Mouse (Mus musculus): Measurements from ENCODE around the gene Prrx2. TPM values are rescaled to one million over a fixed set of nuclear protein-coding genes. Genes with fewer than 3 reads are reported as not detected.

Prrx2 gene
- polyA plus RNA-seq, 1 experiment from 2014 or later: 10.6 TPM

- H3K4me2 ChIP-seq: no peak overlapping the region
- 56% methylated on average over 8 of the region's 8 CpGs for WGBS
- H3K4me3 ChIP-seq (replicated peaks): no peak overlapping the region
- no peaks in the 10 kb centered on the region for H3K36me3 ChIP-seq
- H3K9me3 ChIP-seq (replicated peaks): no peaks in the 10 kb centered on the region
- H3K27ac ChIP-seq: no peak overlapping the region
- no peak for ATAC-seq (replicated peaks; ENCODE audit: low FRiP score)
- no peak overlapping the region for H3K9ac ChIP-seq
- H3K27me3 ChIP-seq: peaks cover 24% of the 10 kb centered on the region
- H3K4me1 ChIP-seq: peaks cover 44% of the 10 kb centered on the region
Measured at GRCm38 (mm10) chr2:30848184-30848583, 13.4 kb downstream of the Prrx2 start.

- WGBS: 21% methylated on average over 6 of the region's 6 CpGs
- H3K27me3 ChIP-seq: peaks cover 10% of the 10 kb centered on the region
- H3K4me3 ChIP-seq (replicated peaks): no peak overlapping the region
- H3K27ac ChIP-seq: no peak overlapping the region
- no peak overlapping the region for H3K4me2 ChIP-seq
- peaks cover 37% of the 10 kb centered on the region for H3K4me1 ChIP-seq
- no peak overlapping the region for H3K9ac ChIP-seq
- H3K36me3 ChIP-seq: no peaks in the 10 kb centered on the region
- ATAC-seq (replicated peaks; ENCODE audit: low FRiP score): no peak
- no peaks in the 10 kb centered on the region for H3K9me3 ChIP-seq (replicated peaks)
Measured at GRCm38 (mm10) chr2:30850581-30850980, 15.8 kb downstream of the Prrx2 start.

GRCm38 (mm10) chr2:30852771-30853313, 18.1 kb downstream of the Prrx2 start:
- Histone ChIP-seq H3K4me1 (peaks cover 20% of the 10 kb centered on the region), H3K27me3 (no peaks in the 10 kb centered on the region), H3K9me3 (replicated peaks) (no peaks in the 10 kb centered on the region), H3K27ac (no peak overlapping the region), H3K36me3 (no peaks in the 10 kb centered on the region), H3K4me2 (no peak overlapping the region), H3K4me3 (replicated peaks) (no peak overlapping the region), H3K9ac (no peak overlapping the region)
- WGBS: 20% methylated on average over 20 of the region's 20 CpGs
- no peak for ATAC-seq (replicated peaks; ENCODE audit: low FRiP score)

- no peak overlapping the region for H3K9ac ChIP-seq
- H3K27me3 ChIP-seq: no peaks in the 10 kb centered on the region
- ATAC-seq (replicated peaks; ENCODE audit: low FRiP score): no peak
- no peaks in the 10 kb centered on the region for H3K36me3 ChIP-seq
- no peak overlapping the region for H3K27ac ChIP-seq
- peaks cover 21% of the 10 kb centered on the region for H3K4me1 ChIP-seq
- no peak overlapping the region for H3K4me3 ChIP-seq (replicated peaks)
- no peak overlapping the region for H3K4me2 ChIP-seq
- 75% methylated on average over 6 of the region's 6 CpGs for WGBS
- no peaks in the 10 kb centered on the region for H3K9me3 ChIP-seq (replicated peaks)
Measured at GRCm38 (mm10) chr2:30857076-30857475, 22.3 kb downstream of the Prrx2 start.

GRCm38 (mm10) chr2:30859782-30860181, 25.0 kb downstream of the Prrx2 start:
- WGBS: 69% methylated on average over 5 of the region's 5 CpGs

GRCm38 (mm10) chr2:30862081-30862480, 27.3 kb downstream of the Prrx2 start:
- ATAC-seq (replicated peaks; ENCODE audit: low FRiP score): no peak
- 75% methylated on average over 4 of the region's 4 CpGs for WGBS

More at GRCm38 (mm10) chr2:30859782-30860181, 25.0 kb downstream of the Prrx2 start:
- no peak for ATAC-seq (replicated peaks; ENCODE audit: low FRiP score)
- H3K27ac ChIP-seq: no peak overlapping the region
- H3K4me3 ChIP-seq (replicated peaks): no peak overlapping the region
- no peaks in the 10 kb centered on the region for H3K36me3 ChIP-seq
- H3K4me2 ChIP-seq: no peak overlapping the region
- H3K27me3 ChIP-seq: peaks cover 13% of the 10 kb centered on the region
- H3K9ac ChIP-seq: no peak overlapping the region
- no peaks in the 10 kb centered on the region for H3K9me3 ChIP-seq (replicated peaks)
- H3K4me1 ChIP-seq: peaks cover 25% of the 10 kb centered on the region

GRCm38 (mm10) chr2:30863574-30863973, 28.8 kb downstream of the Prrx2 start:
- H3K9me3 ChIP-seq (replicated peaks): no peaks in the 10 kb centered on the region
- no peak for ATAC-seq (replicated peaks; ENCODE audit: low FRiP score)
- H3K27ac ChIP-seq: no peak overlapping the region
- H3K4me3 ChIP-seq (replicated peaks): no peak overlapping the region
- 29% methylated on average over 9 of the region's 9 CpGs for WGBS
- no peaks in the 10 kb centered on the region for H3K36me3 ChIP-seq
- H3K4me2 ChIP-seq: no peak overlapping the region
- 0 out of 2 replicates have a peak overlapping the region, but pooled peaks have one; percentile 17 for H3K9ac ChIP-seq
- H3K27me3 ChIP-seq: peaks cover 17% of the 10 kb centered on the region
- peaks cover 30% of the 10 kb centered on the region for H3K4me1 ChIP-seq

More at GRCm38 (mm10) chr2:30862081-30862480, 27.3 kb downstream of the Prrx2 start:
- H3K4me2 ChIP-seq: no peak overlapping the region
- no peaks in the 10 kb centered on the region for H3K9me3 ChIP-seq (replicated peaks)
- peaks cover 33% of the 10 kb centered on the region for H3K4me1 ChIP-seq
- peaks cover 17% of the 10 kb centered on the region for H3K27me3 ChIP-seq
- no peak overlapping the region for H3K4me3 ChIP-seq (replicated peaks)
- no peak overlapping the region for H3K27ac ChIP-seq
- H3K9ac ChIP-seq: no peak overlapping the region
- no peaks in the 10 kb centered on the region for H3K36me3 ChIP-seq

- WGBS: 3% methylated on average over 35 of the region's 35 CpGs
- Histone ChIP-seq H3K4me1 (peaks cover 24% of the 10 kb centered on the region), H3K9ac (peak overlapping the region; percentile 32; the same call in 1 of the 2 replicates), H3K27me3 (peaks cover 17% of the 10 kb centered on the region), H3K27ac (peak overlapping the region; percentile 43; the same call in 1 of the 2 replicates), H3K4me3 (replicated peaks) (peak overlapping the region; percentile 35), H3K4me2 (peak overlapping the region; percentile 60), H3K9me3 (replicated peaks) (no peaks in the 10 kb centered on the region), H3K36me3 (no peaks in the 10 kb centered on the region)
- peak; percentile 54; the same call in 1 of the 2 replicates for ATAC-seq (replicated peaks; ENCODE audit: low FRiP score)
Measured at GRCm38 (mm10) chr2:30864968-30865381, 30.2 kb downstream of the Prrx2 start.

GRCm38 (mm10) chr2:30865426-30865825, 30.7 kb downstream of the Prrx2 start:
- Histone ChIP-seq H3K27me3 (peaks cover 17% of the 10 kb centered on the region), H3K36me3 (no peaks in the 10 kb centered on the region), H3K9ac (no peak overlapping the region), H3K4me1 (peaks cover 24% of the 10 kb centered on the region), H3K4me3 (replicated peaks) (0 out of 2 replicates have a peak overlapping the region, but pooled peaks have one; percentile 35), H3K4me2 (peak overlapping the region; percentile 60), H3K9me3 (replicated peaks) (no peaks in the 10 kb centered on the region), H3K27ac (no peak overlapping the region)
- 0 out of 2 replicates have a peak, but pooled peaks have one; percentile 36 for ATAC-seq (replicated peaks; ENCODE audit: low FRiP score)
- 58% methylated on average over 3 of the region's 3 CpGs for WGBS

- H3K9me3 ChIP-seq (replicated peaks): no peaks in the 10 kb centered on the region
- no peak overlapping the region for H3K4me3 ChIP-seq (replicated peaks)
- no peak for ATAC-seq (replicated peaks; ENCODE audit: low FRiP score)
- H3K4me2 ChIP-seq: no peak overlapping the region
- no peak overlapping the region for H3K27ac ChIP-seq
- H3K27me3 ChIP-seq: peaks cover 3% of the 10 kb centered on the region; the same call in 1 of the 2 replicates
- peaks cover 30% of the 10 kb centered on the region for H3K4me1 ChIP-seq
- H3K9ac ChIP-seq: no peak overlapping the region
- 71% methylated on average over 8 of the region's 8 CpGs for WGBS
- H3K36me3 ChIP-seq: no peaks in the 10 kb centered on the region
Measured at GRCm38 (mm10) chr2:30870863-30871262, 36.1 kb downstream of the Prrx2 start.

- no peaks in the 10 kb centered on the region for H3K9me3 ChIP-seq (replicated peaks)
- no peak for ATAC-seq (replicated peaks; ENCODE audit: low FRiP score)
- no peak overlapping the region for H3K27ac ChIP-seq
- no peaks in the 10 kb centered on the region for H3K27me3 ChIP-seq
- no peaks in the 10 kb centered on the region for H3K36me3 ChIP-seq
- no peak overlapping the region for H3K9ac ChIP-seq
- WGBS: 71% methylated on average over 6 of the region's 6 CpGs
- peaks cover 40% of the 10 kb centered on the region for H3K4me1 ChIP-seq
- no peak overlapping the region for H3K4me2 ChIP-seq
- H3K4me3 ChIP-seq (replicated peaks): no peak overlapping the region
Measured at GRCm38 (mm10) chr2:30872669-30873068, 37.9 kb downstream of the Prrx2 start.

GRCm38 (mm10) chr2:30874445-30874844, 39.7 kb downstream of the Prrx2 start:
- Histone ChIP-seq H3K9me3 (replicated peaks) (no peaks in the 10 kb centered on the region), H3K4me2 (no peak overlapping the region), H3K4me1 (peaks cover 40% of the 10 kb centered on the region), H3K9ac (no peak overlapping the region), H3K4me3 (replicated peaks) (no peak overlapping the region), H3K27me3 (no peaks in the 10 kb centered on the region), H3K36me3 (no peaks in the 10 kb centered on the region), H3K27ac (0 out of 2 replicates have a peak overlapping the region, but pooled peaks have one; percentile 0)
- WGBS: 59% methylated on average over 10 of the region's 10 CpGs
- no peak for ATAC-seq (replicated peaks; ENCODE audit: low FRiP score)

GRCm38 (mm10) chr2:30875096-30875495, 40.3 kb downstream of the Prrx2 start:
- no peaks in the 10 kb centered on the region for H3K9me3 ChIP-seq (replicated peaks)
- no peaks in the 10 kb centered on the region for H3K27me3 ChIP-seq
- H3K9ac ChIP-seq: no peak overlapping the region
- ATAC-seq (replicated peaks; ENCODE audit: low FRiP score): no peak
- no peak overlapping the region for H3K4me3 ChIP-seq (replicated peaks)
- 76% methylated on average over 7 of the region's 7 CpGs for WGBS
- H3K27ac ChIP-seq: no peak overlapping the region
- H3K4me2 ChIP-seq: no peak overlapping the region
- peaks cover 40% of the 10 kb centered on the region for H3K4me1 ChIP-seq
- H3K36me3 ChIP-seq: no peaks in the 10 kb centered on the region
